In the genomic region with DNA sequence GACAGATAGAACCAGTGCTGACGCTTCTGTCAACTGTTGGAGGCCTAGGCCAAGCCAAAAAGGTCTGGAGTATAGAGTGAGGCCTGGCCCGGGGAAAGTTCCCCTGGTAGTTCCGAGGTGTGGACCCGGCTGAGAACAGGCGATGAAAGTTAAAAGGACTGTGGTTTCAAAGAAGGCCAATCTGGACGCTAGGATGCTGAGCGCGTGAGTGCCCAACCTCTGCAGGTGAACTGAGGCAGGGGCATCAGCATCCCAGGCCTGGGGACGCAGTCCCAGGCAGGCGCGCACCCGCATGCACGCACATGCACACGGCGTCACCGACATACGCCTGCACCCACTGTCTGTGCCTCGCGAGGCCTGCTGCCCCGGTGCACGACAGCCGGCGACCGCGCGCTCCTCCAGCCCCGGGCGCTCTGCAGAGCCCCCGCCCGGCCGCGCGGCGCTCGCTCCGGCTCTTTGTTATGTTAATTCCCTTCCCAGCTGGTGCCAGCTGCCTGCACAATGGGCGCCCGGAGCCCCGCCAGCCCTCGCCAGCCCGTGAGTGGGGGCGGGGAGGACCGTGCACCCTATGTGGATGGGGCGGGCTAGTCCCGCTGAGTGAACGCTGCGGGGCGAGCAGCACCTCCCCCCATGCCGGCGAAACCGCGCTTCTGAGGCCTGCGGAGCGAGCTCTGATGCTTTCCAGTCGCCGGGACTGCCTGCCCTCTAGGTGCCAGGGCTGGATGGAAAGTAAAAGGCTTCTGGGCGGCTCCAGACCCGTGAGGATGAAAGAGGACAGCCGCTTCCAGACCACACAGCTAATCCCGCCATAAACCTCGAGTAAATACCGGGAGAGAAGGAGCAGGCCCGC, we compare ENCODE assay signal across 8 mouse cellular contexts. TPM values are rescaled to one million over a fixed set of nuclear protein-coding genes. Genes with fewer than 3 reads are reported as not detected.
A peak's percentile ranks its signal among the peaks of the same experiment; 100 is the strongest.
DNase-seq lines count a peak whose midpoint lies in the region; ATAC-seq and TF ChIP-seq lines count a peak whose summit lies in the region.

No protein-coding gene starts in this region.

- H3K27me3 ChIP-seq in E14TG2a.4 (ENCODE audit: insufficient read depth, low read length): peaks cover 88% of the 10 kb centered on the region
- no peaks in the 10 kb centered on the region; the same call in 1 of the 2 replicates for H3K27me3 ChIP-seq in embryonic facial prominence, embryonic 14.5 days (replicated peaks; ENCODE audit: control insufficient read depth, insufficient read depth, low read length)
- H3K27me3 ChIP-seq in hindbrain, embryonic 10.5 days (ENCODE audit: insufficient read depth, poor library complexity, severe bottlenecking): peaks cover 94% of the 10 kb centered on the region

- H3K27ac ChIP-seq in embryonic facial prominence, embryonic 14.5 days (replicated peaks; ENCODE audit: low read depth, low read length): peak overlapping the region; percentile 93
- H3K27ac ChIP-seq in hindbrain, embryonic 10.5 days: peak overlapping the region; percentile 92

- H3K4me2 ChIP-seq in embryonic facial prominence, embryonic 14.5 days (ENCODE audit: low read depth, low read length): peak overlapping the region; percentile 87

- no peaks in the 10 kb centered on the region for H3K9me3 ChIP-seq in E14TG2a.4 (ENCODE audit: low read length)
- H3K9me3 ChIP-seq in embryonic facial prominence, embryonic 14.5 days (ENCODE audit: control insufficient read depth, low read length): no peaks in the 10 kb centered on the region
- H3K9me3 ChIP-seq in hindbrain, embryonic 10.5 days: no peaks in the 10 kb centered on the region

- ATAC-seq in embryonic facial prominence, embryonic 14.5 days (ENCODE audit: low read depth): peak; percentile 84

- WGBS in embryonic facial prominence, embryonic 14.5 days: 2% methylated on average over 48 of the region's 63 CpGs
- under 1% methylated on average over 63 of the region's 63 CpGs for WGBS in hindbrain, embryonic 10.5 days

- H3K9ac ChIP-seq in embryonic facial prominence, embryonic 14.5 days (ENCODE audit: low read depth, low read length): peak overlapping the region; percentile 62

- peaks cover 41% of the 10 kb centered on the region for H3K4me1 ChIP-seq in E14TG2a.4 (replicated peaks; ENCODE audit: low read depth, low read length)
- peaks cover 28% of the 10 kb centered on the region for H3K4me1 ChIP-seq in embryonic facial prominence, embryonic 14.5 days (ENCODE audit: control insufficient read depth, insufficient read depth, low read length)
- H3K4me1 ChIP-seq in hindbrain, embryonic 10.5 days (replicated peaks): peaks cover 59% of the 10 kb centered on the region

- peak; percentile 60 for DNase-seq in adrenal gland, postnatal 14 days
- peak; percentile 85 for DNase-seq in embryonic facial prominence, embryonic 14.5 days (ENCODE audit: low spot score)
- peak; percentile 88 for DNase-seq in hindbrain, embryonic 10.5 days (ENCODE audit: low spot score)
- DNase-seq in layer of hippocampus, postnatal 25 days (ENCODE audit: extremely low spot score in 1 of 2, low spot score in 1 of 2): peak; percentile 62 to 65
- peak; percentile 48 for DNase-seq in lung, postnatal 14 days
- DNase-seq in right cerebral cortex, postnatal 36 days (ENCODE audit: low spot score in 2 of 2): peak; percentile 42 to 61
- DNase-seq in spleen, adult 12 weeks (ENCODE audit: low spot score): no peak

- H3K4me3 ChIP-seq in E14TG2a.4 (replicated peaks; ENCODE audit: low read length): peak overlapping the region; percentile 74
- peak overlapping the region; percentile 47 for H3K4me3 ChIP-seq in embryonic facial prominence, embryonic 14.5 days (ENCODE audit: low read depth, low read length)
- H3K4me3 ChIP-seq in hindbrain, embryonic 10.5 days: peak overlapping the region; percentile 58

- TF ChIP-seq CTCF in E14TG2a.4 (conservative IDR thresholded peaks at IDR 0.05; ENCODE audit: low read length): no peak

- H3K36me3 ChIP-seq in E14TG2a.4 (ENCODE audit: insufficient read depth, low read length): no peaks in the 10 kb centered on the region
- no peaks in the 10 kb centered on the region for H3K36me3 ChIP-seq in embryonic facial prominence, embryonic 14.5 days (ENCODE audit: control insufficient read depth, insufficient read depth, low read length)
- H3K36me3 ChIP-seq in hindbrain, embryonic 10.5 days: no peaks in the 10 kb centered on the region

RNA-seq across cellular contexts. Expression of a gene that starts 21.0 kb away (rescaled TPM):
- total RNA-seq in adrenal gland, postnatal 14 days (2021): 5.9 and 6.6 TPM in 2 replicates
- 49.7 and 61.7 TPM in 2 replicates for polyA plus RNA-seq in embryonic facial prominence, embryonic 14.5 days (2014; fragmentation: Nextera tagmentation; extraction: Ambion mirVana)
- 12.7 and 15.5 TPM in 2 replicates for polyA plus RNA-seq in hindbrain, embryonic 10.5 days (2016; fragmentation: Nextera tagmentation; extraction: Ambion mirVana)
- 10 to 100 TPM; 14.5 to 19.5 TPM for total RNA-seq in layer of hippocampus, postnatal 25 days (2021)
